Mouse (Mus musculus) heart, adult 2 months (tissue): ENCODE results near the gene Odf2.

ENCODE experiments used
- EP300 ChIP-seq: fragments of 200-500 bp; IDR thresholded peaks from 2 replicates; pipeline ENCODE4 v1.6.1; 2011; ENCODE audit warnings: low read depth, low read length, control low read depth; ENCODE audit not compliant: insufficient read depth
- POLR2A ChIP-seq: fragments of 200-500 bp; IDR thresholded peaks from 2 replicates; pipeline ENCODE4 v1.6.1; 2011; ENCODE audit warnings: mild to moderate bottlenecking, low read depth, low read length, control low read depth; ENCODE audit not compliant: insufficient read depth

DNA sequence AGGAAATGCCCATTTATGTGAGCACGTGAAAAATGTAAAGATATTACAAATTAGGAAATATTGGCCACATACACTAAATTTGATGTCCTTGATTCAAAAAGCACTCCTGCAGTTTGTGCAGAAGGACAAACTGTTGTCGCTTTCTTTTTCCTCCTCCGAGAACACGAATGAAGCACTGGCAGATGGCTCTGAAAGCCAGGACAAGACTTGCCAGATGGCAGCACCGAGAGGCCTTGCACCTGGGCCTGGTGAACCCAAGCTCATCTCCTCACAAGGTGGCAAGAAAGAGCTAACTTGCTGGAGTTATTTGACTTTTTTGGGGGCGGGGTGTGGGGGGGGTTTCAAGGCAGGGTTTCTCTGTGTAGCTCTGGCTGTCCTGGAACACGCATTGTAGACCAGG lies 51.8 kb downstream of the Odf2 start:
- TF ChIP-seq POLR2A (no peak), EP300 (no peak)
